Mouse (Mus musculus) WW6 (cell line): Measurements from ENCODE around the gene Pakap.

Experiments used
- DNase-seq: peaks from one replicate; pipeline ENCODE4 v3.0.0-alpha.2; 2013; ENCODE audit warnings: low read depth, low spot score

Pakap gene

GRCm38 (mm10) chr4:57798286-57799018 is 230.5 kb downstream of the Pakap start:
- DNase-seq: no peak

DNA sequence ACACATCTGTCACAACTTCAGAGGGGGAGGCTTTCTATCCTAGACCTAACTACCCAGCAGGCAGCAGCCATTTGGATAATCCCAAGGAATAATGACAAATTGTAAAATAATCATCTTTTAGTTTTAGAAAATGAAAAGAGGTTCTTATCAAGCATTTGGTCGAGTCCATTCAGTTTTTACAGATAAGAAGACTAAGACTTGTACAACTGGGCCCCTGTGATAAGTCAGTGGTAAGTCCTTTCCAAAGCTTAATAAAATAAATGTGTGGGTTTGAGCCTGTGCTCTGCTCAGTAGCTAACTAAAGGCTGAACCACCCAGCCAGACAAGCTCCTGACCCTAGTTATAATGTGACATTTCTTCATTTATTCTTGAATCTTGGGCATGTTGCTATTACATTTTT is 231.3 kb downstream of the Pakap start:
- DNase-seq: no peak

- DNase-seq: no peak
Observed at GRCm38 (mm10) chr4:57801239-57801638, 233.3 kb downstream of the Pakap start.

DNA sequence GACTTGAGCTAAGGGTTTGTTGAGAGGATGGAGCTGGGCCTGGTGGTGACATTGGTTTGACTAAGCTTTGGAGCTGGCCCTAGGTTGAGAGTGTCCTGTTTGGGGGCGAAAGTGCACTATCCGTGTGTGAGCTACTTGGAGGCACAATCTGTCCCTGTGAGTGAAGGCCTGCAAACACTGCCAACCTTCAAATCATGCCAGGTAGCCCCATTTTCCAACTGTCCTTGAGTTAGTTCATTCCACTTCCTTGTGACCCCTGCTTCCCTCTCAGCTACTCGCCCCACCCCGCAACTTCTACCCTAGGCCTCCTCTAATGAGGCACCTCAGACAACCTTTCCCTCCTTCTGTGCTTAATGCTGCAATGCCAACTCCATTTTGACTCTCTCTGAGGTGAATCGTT is 234.0 kb downstream of the Pakap start:
- DNase-seq: no peak

DNA sequence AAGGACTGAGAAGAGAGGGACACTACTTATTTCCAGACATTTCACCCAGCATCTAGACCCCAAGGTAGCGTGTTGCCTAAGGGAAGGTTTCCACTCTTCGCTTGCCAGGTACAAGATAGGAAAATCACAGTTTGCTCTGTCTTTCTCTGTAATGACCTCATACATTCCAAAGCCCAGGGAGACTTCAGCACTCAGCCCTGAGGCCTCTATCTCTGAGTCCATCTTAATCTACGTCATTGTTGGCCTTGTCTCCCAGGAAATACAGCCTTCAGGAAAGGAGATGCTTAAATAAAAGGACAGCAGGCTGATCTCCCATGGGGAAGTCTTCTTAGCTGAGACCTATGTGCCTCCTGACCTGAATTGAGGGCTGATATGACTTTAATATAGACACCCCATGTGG is 234.4 kb downstream of the Pakap start:
- DNase-seq: no peak

DNA sequence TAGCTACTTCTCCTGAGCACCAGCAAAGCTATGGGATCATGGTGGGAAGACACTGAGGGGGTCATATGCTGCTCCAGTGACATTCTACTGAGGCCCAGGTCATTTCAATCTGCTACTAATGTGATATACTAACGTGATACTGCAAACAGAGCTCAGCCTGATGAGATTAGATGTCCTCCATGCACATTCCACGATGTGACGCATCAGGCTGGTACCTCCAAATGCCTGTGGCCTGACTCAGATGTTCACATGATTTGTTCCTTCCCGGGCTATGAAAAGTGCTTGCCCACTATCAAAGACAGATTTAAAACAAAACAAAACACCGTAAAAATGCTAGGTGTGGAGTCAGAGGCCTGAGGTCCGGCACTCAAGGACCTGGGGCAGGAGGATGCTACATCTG is 236.9 kb downstream of the Pakap start:
- no peak for DNase-seq

GRCm38 (mm10) chr4:57809449-57809848 is 241.5 kb downstream of the Pakap start:
- no peak for DNase-seq

DNA sequence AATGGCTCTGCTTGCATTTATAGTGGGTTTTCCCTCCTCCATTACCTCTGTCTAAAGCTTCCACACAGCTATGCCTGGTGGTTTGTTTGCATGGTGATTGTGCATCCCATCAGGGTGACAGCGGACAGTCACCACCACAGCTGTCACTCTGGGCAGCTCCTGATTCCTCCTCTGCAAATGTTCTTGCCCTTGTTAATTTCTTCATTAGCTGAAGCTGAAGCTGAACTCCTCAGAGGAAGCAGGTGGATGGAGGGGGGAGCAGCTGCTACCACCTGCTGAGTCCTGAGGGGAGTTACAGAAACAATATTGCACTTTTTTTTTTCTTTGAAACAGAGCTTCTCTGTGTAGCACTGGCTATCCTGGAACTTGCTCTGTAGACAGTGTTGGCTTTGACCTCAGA is 244.1 kb downstream of the Pakap start:
- DNase-seq: no peak

- DNase-seq: no peak
Observed at GRCm38 (mm10) chr4:57812916-57813575, 245.1 kb downstream of the Pakap start.

DNA sequence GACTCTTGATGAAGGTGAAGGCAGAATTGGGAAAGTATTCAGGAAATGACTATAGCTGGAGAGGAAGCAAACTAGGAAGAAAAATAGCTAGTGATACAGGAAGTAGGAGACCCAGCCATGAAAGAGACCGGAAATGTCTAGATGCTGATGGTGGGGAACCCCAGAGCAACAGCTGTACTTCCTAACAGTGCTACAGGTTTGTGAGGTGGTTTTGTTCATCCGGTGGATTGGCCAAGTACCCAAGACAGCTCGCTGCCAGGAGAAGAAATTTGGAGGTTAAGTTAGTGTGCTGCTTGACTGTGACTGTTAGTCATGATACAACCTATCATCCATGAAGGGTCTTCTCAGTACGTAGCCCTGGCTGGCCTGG is 245.6 kb downstream of the Pakap start:
- DNase-seq: no peak

- no peak for DNase-seq
Observed at GRCm38 (mm10) chr4:57815355-57815754, 247.4 kb downstream of the Pakap start.

GRCm38 (mm10) chr4:57816146-57816545 is 248.2 kb downstream of the Pakap start:
- DNase-seq: no peak

DNA sequence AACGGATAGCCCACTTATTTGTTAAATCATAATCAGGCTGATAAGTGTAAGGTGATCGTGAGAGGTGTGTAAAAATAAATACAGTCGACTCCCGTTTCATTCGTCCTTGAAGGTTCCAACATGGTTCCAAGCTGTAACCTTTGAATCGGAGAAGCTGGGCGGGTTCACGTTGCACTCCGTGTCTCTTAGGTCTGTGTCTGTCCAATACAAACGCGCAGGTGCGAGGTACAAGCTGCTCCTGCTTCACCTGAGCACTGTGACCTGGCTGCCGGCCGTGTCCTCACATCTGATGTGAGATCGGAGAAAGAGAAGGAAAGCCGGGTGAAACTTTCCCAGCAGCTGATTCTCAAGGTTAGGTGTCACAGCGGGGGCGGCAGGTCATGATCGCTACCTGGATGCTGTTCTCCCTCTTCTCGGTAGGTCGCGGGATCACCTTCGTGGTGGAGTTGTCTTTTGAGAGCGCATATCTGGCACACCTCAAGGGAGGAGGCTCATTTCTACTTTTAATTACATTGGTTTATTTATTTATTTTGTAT is 252.9 kb downstream of the Pakap start:
- DNase-seq: no peak

DNA sequence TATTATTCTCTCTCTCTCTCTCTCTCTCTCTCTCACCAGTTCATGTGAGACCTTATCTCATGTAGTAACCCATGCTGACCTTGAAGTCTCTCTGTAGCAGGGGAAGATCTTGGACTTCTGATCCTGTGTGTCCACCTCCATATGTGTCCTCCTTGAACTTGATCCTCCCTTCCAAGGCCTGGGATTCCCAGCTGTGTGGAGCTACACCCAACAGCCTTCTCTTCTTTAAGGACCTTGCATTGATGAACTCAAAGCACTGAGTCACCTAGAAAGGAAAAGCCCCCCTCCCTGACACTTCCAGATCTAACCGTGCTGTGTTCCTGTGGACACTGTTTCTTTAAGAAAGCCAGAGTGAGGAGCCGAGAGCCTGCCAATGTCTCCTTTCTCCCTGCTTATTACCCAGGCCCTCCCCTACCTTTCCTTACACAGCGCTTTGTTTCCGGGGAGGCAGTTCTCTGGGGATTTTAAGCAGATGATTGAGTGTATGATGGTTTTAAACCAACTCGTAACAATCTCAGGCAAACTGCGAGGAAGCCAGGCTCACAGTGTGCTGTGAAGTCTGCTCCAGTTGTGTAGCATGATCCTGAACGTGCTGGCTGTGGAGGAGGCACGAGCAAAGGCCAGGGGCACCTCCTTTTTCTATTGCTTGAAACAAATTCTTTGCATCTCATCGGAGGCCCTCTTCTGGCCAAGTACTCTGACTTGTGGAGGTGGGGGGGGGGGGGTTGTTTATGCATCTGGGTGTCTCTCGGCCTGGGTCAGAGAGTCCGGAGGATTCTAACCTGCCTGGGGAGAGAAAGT is 253.8 kb downstream of the Pakap start:
- DNase-seq: no peak

- no peak for DNase-seq
Observed at GRCm38 (mm10) chr4:57822641-57823040, 254.7 kb downstream of the Pakap start.

DNA sequence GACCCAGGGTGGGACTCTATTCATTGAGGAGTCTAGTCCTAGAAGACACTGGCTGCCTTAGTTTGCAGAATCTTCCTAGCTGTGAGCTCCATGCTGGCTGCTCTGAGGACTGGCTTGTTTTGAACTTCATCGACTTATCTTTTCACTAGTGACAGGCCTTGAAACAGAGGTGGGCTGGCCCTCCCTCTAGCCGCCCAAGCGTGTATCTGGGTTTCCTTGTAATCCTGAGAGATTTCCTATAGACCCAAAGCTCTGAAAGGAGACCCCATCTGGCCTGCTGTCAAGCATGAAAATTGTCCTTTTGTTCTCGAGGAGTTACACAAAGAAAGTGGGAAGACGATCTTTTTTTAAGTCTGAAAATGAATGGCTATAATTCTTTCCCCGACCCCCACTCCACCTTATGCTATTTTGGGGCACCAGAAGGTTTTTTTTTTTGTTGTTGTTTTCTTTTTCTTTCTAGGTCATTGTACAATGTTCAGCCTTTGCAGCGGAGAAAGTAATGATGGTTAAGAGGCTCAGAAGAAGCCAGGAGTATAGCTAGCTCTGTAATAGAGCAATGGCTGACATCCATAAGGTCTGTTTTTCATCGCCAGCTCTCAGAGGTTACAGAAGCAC is 256.8 kb downstream of the Pakap start:
- DNase-seq: no peak

DNA sequence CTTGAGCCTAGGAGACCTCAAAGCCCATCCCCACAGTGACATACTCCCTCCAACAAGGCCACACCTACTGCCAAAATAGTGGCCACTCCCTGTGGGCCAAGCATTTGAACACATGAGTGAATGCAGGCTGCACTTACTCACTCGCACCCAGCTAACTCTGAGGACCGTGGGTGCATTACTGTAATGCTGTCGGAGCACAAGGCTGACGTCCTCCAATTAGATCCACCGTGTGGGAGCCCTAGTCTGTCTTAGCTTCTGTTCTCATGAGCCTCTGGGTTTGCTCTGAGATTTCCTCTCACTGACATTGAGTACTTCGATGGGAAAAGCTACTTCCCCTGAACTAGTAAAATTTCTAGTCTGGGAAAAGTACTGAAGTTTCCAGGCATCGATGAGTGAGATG is 258.3 kb downstream of the Pakap start:
- DNase-seq: no peak

- no peak for DNase-seq
Observed at GRCm38 (mm10) chr4:57829131-57829530, 261.2 kb downstream of the Pakap start.

- DNase-seq: no peak
Observed at GRCm38 (mm10) chr4:57829740-57830139, 261.8 kb downstream of the Pakap start.

DNA sequence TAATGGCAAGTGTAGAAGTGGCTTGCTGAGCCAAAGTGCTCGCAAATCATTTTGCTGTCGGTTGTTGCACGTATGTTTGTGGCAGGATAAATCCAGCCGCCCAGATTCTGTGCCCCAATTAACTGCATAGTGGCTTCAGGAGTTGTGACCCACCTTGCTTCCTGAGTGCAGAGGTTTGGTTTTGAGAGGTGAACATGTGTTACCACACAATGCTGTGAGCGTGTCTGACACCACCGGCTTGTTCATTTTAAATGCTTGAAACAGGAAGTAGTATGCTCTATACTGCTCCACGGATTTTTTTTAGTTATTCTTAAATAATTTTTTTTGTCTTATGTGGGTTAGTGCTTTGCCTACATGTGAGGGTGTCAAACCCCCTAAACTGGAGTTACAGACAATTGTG is 264.3 kb downstream of the Pakap start:
- no peak for DNase-seq

DNA sequence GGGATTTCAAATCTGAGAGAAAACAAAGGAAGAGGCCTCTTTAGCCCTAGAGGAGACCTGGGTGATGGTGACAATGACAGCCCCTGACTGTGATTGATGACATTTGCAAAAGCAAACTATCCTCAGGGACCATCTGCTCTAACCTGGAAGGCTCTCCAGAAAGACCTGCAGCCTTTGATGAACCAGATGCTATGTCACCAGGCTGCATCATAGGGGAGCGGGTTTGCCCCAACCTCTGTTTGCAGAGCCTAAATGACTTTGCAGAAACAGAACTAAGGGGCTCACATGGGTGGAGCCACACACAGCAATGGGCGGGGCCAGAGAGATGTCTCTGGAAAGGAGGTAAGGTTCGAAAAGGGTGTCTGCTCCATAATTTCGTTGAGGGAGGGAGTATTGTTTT is 265.1 kb downstream of the Pakap start:
- DNase-seq: no peak

DNA sequence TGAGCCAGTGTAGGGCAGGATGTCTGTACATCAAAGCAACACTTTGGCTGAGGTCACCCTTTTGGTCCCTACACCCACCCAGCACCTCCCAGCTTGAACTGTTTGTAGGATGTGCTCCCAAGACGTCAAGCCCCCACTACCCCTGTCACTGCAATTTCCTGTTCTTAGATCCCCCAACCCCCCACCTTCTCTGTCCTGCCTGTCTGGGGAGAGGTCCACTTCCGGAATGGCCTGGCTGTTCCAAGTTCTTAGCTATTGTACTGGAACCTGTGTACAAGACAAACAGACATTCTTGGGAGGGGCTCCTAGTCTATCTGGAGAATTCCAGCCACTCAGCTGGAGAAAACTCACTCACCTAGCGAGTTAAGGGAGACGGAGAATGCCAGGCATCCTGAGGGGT is 266.2 kb downstream of the Pakap start:
- DNase-seq: no peak
